Mouse (Mus musculus): ENCODE measurements around the gene Gsk3b. TPM values are rescaled to one million over a fixed set of nuclear protein-coding genes. Genes with fewer than 3 reads are reported as not detected.

Gsk3b gene
- polyA plus RNA-seq, 1 experiment from 2014 or later: 197 TPM

DNA sequence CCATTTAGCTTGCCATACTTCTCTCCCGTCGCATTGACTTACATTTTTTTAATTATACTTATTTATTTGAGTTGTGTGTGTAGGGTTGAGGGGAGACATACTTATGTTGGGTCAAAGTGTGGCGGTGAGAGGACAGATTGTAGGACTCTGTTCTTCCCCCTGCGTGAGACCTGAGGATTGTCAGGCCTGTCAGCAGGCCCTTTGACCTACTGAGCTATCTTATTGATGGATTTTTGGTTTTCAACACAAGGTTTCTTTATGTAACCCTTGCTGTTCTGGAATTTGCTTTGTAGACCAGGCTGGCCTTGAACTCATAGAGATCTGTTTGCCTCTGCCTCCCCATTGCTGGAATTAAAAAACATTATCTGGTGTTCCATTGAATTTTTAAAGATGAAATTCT is 56.1 kb downstream of the Gsk3b start:
- H3K9me3 ChIP-seq (ENCODE audit: control insufficient read depth, low read length): no peaks in the 10 kb centered on the region
- no peak overlapping the region for H3K9ac ChIP-seq (replicated peaks; ENCODE audit: low read length)
- H3K27ac ChIP-seq (replicated peaks; ENCODE audit: low read depth, low read length): no peak overlapping the region
- no peaks in the 10 kb centered on the region; the same call in 1 of the 2 replicates for H3K36me3 ChIP-seq (ENCODE audit: control insufficient read depth, insufficient read depth, low read length)
- H3K4me3 ChIP-seq (replicated peaks; ENCODE audit: low read depth, low read length): no peak overlapping the region
- WGBS: 95% methylated on average over 4 of the region's 4 CpGs
- H3K4me1 ChIP-seq (ENCODE audit: control insufficient read depth, insufficient read depth, low read length): no peaks in the 10 kb centered on the region; the same call in 1 of the 2 replicates
- no peak for DNase-seq
- no peak for ATAC-seq (ENCODE audit: low FRiP score, low TSS enrichment)
- no peaks in the 10 kb centered on the region for H3K27me3 ChIP-seq (ENCODE audit: control insufficient read depth, insufficient read depth, low read length)
- H3K4me2 ChIP-seq (ENCODE audit: low read length): no peak overlapping the region

DNA sequence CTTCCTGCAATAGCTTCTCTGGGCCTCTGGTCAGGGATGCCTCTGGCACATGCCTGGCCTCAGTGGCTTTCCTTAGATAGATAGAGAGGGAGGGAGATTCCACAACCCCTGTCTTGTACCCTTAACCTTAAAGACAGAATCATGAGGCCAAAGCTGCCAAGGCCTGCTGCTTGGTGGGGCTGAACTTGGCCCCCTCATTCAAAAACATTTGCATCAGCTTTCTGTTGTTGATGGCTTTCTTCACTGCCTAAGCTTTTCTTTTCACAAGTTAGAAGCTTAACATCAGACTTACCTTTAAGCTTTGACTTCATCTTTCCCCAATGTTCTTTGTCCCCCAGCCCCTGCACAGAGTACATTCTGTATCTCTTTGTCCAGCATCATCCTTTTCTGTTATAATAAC is 61.8 kb downstream of the Gsk3b start:
- Histone ChIP-seq H3K27me3 (ENCODE audit: control insufficient read depth, insufficient read depth, low read length) (no peaks in the 10 kb centered on the region), H3K4me1 (ENCODE audit: control insufficient read depth, insufficient read depth, low read length) (no peaks in the 10 kb centered on the region), H3K36me3 (ENCODE audit: control insufficient read depth, insufficient read depth, low read length) (no peaks in the 10 kb centered on the region), H3K9me3 (ENCODE audit: control insufficient read depth, low read length) (no peaks in the 10 kb centered on the region), H3K9ac (replicated peaks; ENCODE audit: low read length) (no peak overlapping the region), H3K4me2 (ENCODE audit: low read length) (no peak overlapping the region), H3K4me3 (replicated peaks; ENCODE audit: low read depth, low read length) (no peak overlapping the region), H3K27ac (replicated peaks; ENCODE audit: low read depth, low read length) (no peak overlapping the region)
- DNase-seq: no peak
- ATAC-seq (ENCODE audit: low FRiP score, low TSS enrichment): no peak

DNA sequence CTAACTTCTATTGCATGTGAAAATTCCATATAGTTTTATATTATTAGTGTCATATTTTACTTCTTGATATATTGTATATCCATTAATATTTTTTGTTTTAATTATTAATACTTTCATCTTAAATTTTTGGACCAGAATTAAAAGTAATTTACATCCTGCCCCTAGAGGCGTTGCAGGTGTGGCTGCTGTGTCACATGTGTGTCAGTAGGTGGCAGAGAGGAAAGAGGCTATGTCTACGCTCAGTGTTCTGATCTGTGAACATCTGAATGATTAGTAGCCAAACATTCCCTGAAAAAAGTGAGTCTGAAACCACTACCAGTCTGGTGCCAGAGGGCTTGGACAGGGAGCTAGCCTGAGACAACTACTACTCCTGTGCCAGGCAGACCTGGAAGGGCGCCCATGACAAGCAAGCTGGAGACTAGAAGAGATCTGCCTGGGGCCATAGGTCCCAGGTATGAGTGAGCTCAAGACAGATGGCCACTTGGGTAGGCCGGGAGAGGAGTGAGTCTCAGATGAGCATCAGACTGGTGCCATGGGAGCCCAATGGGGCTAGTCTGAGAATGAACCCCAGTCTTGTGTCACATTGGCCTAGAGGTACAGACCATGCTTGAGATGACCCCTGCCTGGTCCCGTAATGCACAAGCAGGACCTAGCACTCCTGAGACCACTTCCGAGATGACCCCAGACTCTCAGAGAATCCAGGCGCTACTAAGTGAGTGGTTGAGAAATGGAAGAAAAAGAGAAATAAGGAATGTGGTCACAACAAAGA is 69.2 kb downstream of the Gsk3b start:
- Histone ChIP-seq H3K36me3 (ENCODE audit: control insufficient read depth, insufficient read depth, low read length) (no peaks in the 10 kb centered on the region), H3K4me3 (replicated peaks; ENCODE audit: low read depth, low read length) (no peak overlapping the region), H3K27me3 (ENCODE audit: control insufficient read depth, insufficient read depth, low read length) (no peaks in the 10 kb centered on the region), H3K9ac (replicated peaks; ENCODE audit: low read length) (no peak overlapping the region), H3K4me2 (ENCODE audit: low read length) (no peak overlapping the region), H3K27ac (replicated peaks; ENCODE audit: low read depth, low read length) (no peak overlapping the region), H3K4me1 (ENCODE audit: control insufficient read depth, insufficient read depth, low read length) (no peaks in the 10 kb centered on the region), H3K9me3 (ENCODE audit: control insufficient read depth, low read length) (no peaks in the 10 kb centered on the region)
- DNase-seq (no peak), ATAC-seq (ENCODE audit: low FRiP score, low TSS enrichment) (no peak; the same call in 1 of the 2 replicates)
- WGBS: 97% methylated on average over 7 of the region's 7 CpGs

DNA sequence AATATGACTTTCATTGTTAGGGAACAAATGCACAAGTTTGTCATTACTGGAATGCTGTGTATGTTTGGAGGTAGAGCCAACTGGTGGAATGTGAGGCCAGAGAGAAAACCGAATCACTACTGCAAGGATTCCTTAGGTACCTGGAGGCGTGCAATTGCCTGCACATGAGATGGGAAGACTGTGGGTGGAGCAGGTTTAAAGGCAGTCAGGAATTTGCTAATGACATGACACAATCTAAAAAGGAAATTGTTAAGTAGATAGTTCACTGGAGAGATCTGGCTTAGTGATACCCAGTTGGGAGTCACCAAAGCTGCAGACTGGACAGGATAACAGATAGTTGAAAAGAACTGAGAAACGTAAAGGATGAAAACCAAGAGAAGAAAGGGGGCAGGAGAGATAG is 73.2 kb downstream of the Gsk3b start:
- H3K9ac ChIP-seq (replicated peaks; ENCODE audit: low read length): no peak overlapping the region
- ATAC-seq (ENCODE audit: low FRiP score, low TSS enrichment): no peak
- DNase-seq: no peak
- no peak overlapping the region for H3K4me2 ChIP-seq (ENCODE audit: low read length)
- H3K4me1 ChIP-seq (ENCODE audit: control insufficient read depth, insufficient read depth, low read length): no peaks in the 10 kb centered on the region
- no peaks in the 10 kb centered on the region for H3K27me3 ChIP-seq (ENCODE audit: control insufficient read depth, insufficient read depth, low read length)
- H3K27ac ChIP-seq (replicated peaks; ENCODE audit: low read depth, low read length): no peak overlapping the region
- no peaks in the 10 kb centered on the region for H3K36me3 ChIP-seq (ENCODE audit: control insufficient read depth, insufficient read depth, low read length)
- no peak overlapping the region for H3K4me3 ChIP-seq (replicated peaks; ENCODE audit: low read depth, low read length)
- no peaks in the 10 kb centered on the region for H3K9me3 ChIP-seq (ENCODE audit: control insufficient read depth, low read length)
- 85% methylated on average over 3 of the region's 3 CpGs for WGBS

DNA sequence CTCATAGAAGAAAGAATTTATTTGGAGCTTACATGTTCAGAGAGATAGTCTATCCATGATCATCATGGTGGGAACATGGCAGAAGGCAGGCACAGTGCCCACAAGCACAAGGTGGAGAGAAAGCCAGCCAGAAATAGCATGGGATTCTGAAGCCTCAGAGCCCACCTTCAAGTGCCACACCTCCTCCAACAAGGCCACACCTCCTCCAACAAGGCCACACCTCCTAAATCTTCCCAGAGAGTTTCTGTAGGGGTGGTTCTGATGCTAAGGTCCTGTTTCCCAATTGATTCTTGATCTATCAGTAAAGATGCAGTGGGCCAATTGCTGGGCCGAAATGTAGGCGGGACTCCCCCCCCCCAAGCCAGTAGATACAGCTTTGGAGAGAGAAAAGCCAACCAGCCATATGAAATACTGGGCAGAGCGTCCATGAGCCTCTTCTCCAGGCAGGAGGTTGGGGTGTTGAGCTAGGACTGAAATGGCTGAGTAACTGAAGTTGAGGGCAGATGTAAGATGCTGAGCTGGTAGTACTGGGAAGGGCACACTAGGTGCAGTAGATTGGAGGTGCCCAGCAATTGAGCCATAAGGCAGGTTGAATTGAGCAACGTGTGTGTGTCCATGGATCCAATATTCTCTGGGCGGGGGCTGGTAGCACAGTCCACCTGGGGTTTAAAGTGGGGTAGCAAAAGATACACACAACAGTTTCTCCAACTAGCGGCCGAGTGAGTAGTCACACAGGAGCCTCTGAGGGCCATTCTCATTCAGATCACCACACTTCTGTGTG is 76.2 kb downstream of the Gsk3b start:
- ATAC-seq (ENCODE audit: low FRiP score, low TSS enrichment) (no peak), DNase-seq (no peak)
- Histone ChIP-seq H3K4me2 (ENCODE audit: low read length) (no peak overlapping the region), H3K9ac (replicated peaks; ENCODE audit: low read length) (no peak overlapping the region), H3K36me3 (ENCODE audit: control insufficient read depth, insufficient read depth, low read length) (no peaks in the 10 kb centered on the region), H3K4me3 (replicated peaks; ENCODE audit: low read depth, low read length) (no peak overlapping the region), H3K9me3 (ENCODE audit: control insufficient read depth, low read length) (no peaks in the 10 kb centered on the region), H3K27me3 (ENCODE audit: control insufficient read depth, insufficient read depth, low read length) (no peaks in the 10 kb centered on the region), H3K4me1 (ENCODE audit: control insufficient read depth, insufficient read depth, low read length) (no peaks in the 10 kb centered on the region), H3K27ac (replicated peaks; ENCODE audit: low read depth, low read length) (no peak overlapping the region)
- WGBS: 95% methylated on average over 7 of the region's 7 CpGs

DNA sequence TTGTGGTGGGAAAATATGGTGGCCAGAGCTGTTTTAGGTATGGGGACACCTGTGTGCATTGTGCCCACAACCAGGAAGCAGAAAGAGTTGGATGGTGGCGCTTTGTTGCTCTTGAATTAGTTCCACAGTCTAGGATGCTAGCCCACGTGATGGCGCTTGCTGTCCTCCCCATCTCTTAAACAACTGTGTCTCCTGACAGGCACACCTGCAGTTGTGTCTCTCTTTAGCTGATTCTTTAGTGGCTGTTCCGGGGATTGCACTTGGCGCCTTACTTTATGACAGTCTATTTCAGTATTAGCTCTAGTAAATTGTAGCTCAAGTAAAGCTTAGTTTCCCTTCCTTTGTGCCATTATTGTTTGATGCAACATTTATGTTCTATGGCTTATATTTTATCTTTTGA is 80.2 kb downstream of the Gsk3b start:
- no peak overlapping the region for H3K4me2 ChIP-seq (ENCODE audit: low read length)
- no peak overlapping the region for H3K9ac ChIP-seq (replicated peaks; ENCODE audit: low read length)
- DNase-seq: no peak
- H3K27ac ChIP-seq (replicated peaks; ENCODE audit: low read depth, low read length): no peak overlapping the region
- 94% methylated on average over 5 of the region's 5 CpGs for WGBS
- no peak for ATAC-seq (ENCODE audit: low FRiP score, low TSS enrichment)
- H3K9me3 ChIP-seq (ENCODE audit: control insufficient read depth, low read length): no peaks in the 10 kb centered on the region
- no peak overlapping the region for H3K4me3 ChIP-seq (replicated peaks; ENCODE audit: low read depth, low read length)
- H3K36me3 ChIP-seq (ENCODE audit: control insufficient read depth, insufficient read depth, low read length): peaks cover 7% of the 10 kb centered on the region; the same call in 1 of the 2 replicates
- H3K27me3 ChIP-seq (ENCODE audit: control insufficient read depth, insufficient read depth, low read length): no peaks in the 10 kb centered on the region
- H3K4me1 ChIP-seq (ENCODE audit: control insufficient read depth, insufficient read depth, low read length): no peaks in the 10 kb centered on the region

DNA sequence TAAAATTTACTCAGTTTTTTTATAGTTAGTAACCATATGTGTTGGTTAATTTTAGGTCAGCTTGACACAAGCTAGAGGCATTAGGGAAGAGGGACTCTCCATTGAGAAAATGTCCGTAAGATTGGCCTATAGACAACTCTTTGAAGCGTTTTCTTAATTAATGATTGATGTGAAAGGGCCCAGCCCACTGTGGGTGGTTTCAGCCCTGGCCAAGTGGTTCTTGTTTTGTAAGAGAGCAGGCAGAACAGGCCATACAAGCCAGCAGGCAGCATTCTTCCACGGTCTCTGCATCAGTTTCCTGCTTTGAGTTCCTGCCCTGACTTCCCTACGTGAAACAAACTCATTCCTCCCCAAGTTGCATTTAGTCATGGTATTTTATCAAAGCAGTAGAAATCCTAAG is 90.3 kb downstream of the Gsk3b start:
- no peaks in the 10 kb centered on the region for H3K36me3 ChIP-seq (ENCODE audit: control insufficient read depth, insufficient read depth, low read length)
- peaks cover 3% of the 10 kb centered on the region; the same call in 1 of the 2 replicates for H3K4me1 ChIP-seq (ENCODE audit: control insufficient read depth, insufficient read depth, low read length)
- H3K27ac ChIP-seq (replicated peaks; ENCODE audit: low read depth, low read length): no peak overlapping the region
- DNase-seq (no peak), ATAC-seq (ENCODE audit: low FRiP score, low TSS enrichment) (no peak)
- no peaks in the 10 kb centered on the region for H3K27me3 ChIP-seq (ENCODE audit: control insufficient read depth, insufficient read depth, low read length)
- 83% methylated on average over 4 of the region's 4 CpGs for WGBS
- H3K9me3 ChIP-seq (ENCODE audit: control insufficient read depth, low read length): no peaks in the 10 kb centered on the region
- no peak overlapping the region for H3K4me3 ChIP-seq (replicated peaks; ENCODE audit: low read depth, low read length)
- no peak overlapping the region for H3K9ac ChIP-seq (replicated peaks; ENCODE audit: low read length)
- H3K4me2 ChIP-seq (ENCODE audit: low read length): no peak overlapping the region

DNA sequence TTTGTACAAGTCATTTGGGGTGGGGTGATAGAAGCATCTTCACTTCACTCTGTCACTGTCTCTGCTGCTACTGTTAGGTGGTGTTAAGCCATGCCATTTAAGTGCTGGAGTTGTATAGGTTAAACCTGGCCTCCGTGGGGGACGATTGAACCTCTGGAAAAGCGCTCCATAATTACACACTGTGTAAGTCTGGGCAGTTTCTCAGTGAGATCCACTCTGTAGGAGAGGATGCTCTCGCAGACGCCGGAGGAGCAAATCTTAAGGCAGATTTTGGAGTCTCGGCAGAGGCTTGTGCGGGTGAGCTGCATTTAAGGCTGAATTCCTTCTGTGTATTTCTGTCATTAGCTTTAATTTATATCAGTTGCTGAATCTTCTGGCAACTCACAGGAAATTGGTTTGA is 92.6 kb downstream of the Gsk3b start:
- H3K9me3 ChIP-seq (ENCODE audit: control insufficient read depth, low read length): no peaks in the 10 kb centered on the region
- H3K9ac ChIP-seq (replicated peaks; ENCODE audit: low read length): no peak overlapping the region
- no peaks in the 10 kb centered on the region for H3K27me3 ChIP-seq (ENCODE audit: control insufficient read depth, insufficient read depth, low read length)
- H3K4me1 ChIP-seq (ENCODE audit: control insufficient read depth, insufficient read depth, low read length): peaks cover 3% of the 10 kb centered on the region; the same call in 1 of the 2 replicates
- peaks cover 14% of the 10 kb centered on the region; the same call in 1 of the 2 replicates for H3K36me3 ChIP-seq (ENCODE audit: control insufficient read depth, insufficient read depth, low read length)
- ATAC-seq (ENCODE audit: low FRiP score, low TSS enrichment) (no peak), DNase-seq (no peak)
- H3K27ac ChIP-seq (replicated peaks; ENCODE audit: low read depth, low read length): 0 out of 2 replicates have a peak overlapping the region, but pooled peaks have one; percentile 32
- H3K4me2 ChIP-seq (ENCODE audit: low read length): no peak overlapping the region
- H3K4me3 ChIP-seq (replicated peaks; ENCODE audit: low read depth, low read length): no peak overlapping the region
- 95% methylated on average over 8 of the region's 8 CpGs for WGBS
